Mouse (Mus musculus) erythroblast, embryonic 14.5 days (primary cell): ENCODE data around the gene Lrrc8a. TPM values are rescaled to one million over a fixed set of nuclear protein-coding genes. Genes with fewer than 3 reads are reported as not detected.

Experiments used
- H3K27me3 ChIP-seq: 2 replicates; pipeline ENCODE4 v1.6.1; 2012; ENCODE audit warnings: inconsistent platforms; ENCODE audit not compliant: control insufficient read depth
- H3K36me3 ChIP-seq: 2 replicates; pipeline ENCODE4 v1.6.1; 2012; ENCODE audit warnings: mild to moderate bottlenecking, inconsistent platforms; ENCODE audit not compliant: control insufficient read depth
- H3K4me1 ChIP-seq: 2 replicates; pipeline ENCODE4 v1.6.1; 2012; ENCODE audit warnings: inconsistent platforms; ENCODE audit not compliant: control insufficient read depth
- H3K4me3 ChIP-seq: replicated peaks from 2 replicates; pipeline ENCODE3; 2012; ENCODE audit warnings: moderate library complexity, mild to moderate bottlenecking, inconsistent platforms
- H3K9me3 ChIP-seq: 2 replicates; pipeline ENCODE4 v1.6.1; 2012; ENCODE audit warnings: low read length, inconsistent platforms, mixed read lengths; ENCODE audit not compliant: control insufficient read depth
- GATA1 ChIP-seq: IDR thresholded peaks from 2 replicates; pipeline ENCODE4 v1.6.1; 2012; ENCODE audit warnings: low read length, inconsistent platforms, mixed read lengths
- TAL1 ChIP-seq: IDR thresholded peaks from 3 replicates; pipeline ENCODE4 v1.6.1; 2012; ENCODE audit warnings: low read length, inconsistent platforms, mixed read lengths
- polyA plus RNA-seq: library from polyadenylated mRNA; stranded (reverse); fragments of >175 nt; gene quantifications from 2 replicates; pipeline ENCODE4 v1.2.3, GENCODE M21; 2012

The Lrrc8a gene
- polyA plus RNA-seq, 1 experiment = 0.56 TPM

DNA sequence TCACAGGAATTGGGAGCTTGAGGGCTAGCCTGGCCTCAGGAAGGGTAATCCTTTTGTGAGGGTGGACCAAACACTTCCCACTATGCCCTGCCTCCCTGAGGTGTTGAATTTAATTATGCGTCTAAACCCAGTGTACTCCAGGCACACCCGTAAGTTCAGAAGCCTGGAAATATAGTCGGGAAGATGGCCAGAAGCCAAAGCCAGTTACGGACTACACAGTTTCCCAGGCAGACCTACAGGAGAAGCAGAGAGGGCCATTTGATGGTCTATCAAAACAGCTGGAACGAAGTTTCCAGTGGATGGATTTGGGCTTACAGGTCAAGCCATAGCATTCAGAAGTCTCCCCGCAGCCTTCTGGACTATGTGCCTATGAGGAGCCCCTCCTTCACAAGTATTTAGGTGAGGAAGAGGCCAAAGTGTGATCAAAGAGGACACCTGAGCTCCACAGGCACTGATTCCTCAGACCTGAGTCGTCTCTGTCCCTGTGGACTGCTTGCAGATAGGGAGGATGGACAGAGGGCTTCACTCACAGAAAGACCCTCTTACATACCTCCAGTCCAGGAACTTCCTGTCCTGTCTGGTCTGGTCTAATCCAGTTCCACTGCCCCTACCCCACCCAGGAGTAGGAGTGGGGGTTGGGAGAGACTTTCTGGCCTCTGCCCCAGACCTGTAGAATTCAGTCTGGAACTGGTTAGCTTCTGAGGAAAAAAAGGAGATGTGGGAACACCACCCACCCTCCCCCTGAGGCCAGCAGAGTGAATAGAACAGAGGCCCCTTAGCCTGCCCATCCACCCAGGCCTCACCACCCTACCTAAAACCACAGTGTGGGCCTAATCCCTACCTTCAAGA lies 27.4 kb downstream of the Lrrc8a start:
- Histone ChIP-seq H3K36me3 (peaks cover 58% of the 10 kb centered on the region), H3K4me1 (peaks cover 12% of the 10 kb centered on the region), H3K27me3 (no peaks in the 10 kb centered on the region)

DNA sequence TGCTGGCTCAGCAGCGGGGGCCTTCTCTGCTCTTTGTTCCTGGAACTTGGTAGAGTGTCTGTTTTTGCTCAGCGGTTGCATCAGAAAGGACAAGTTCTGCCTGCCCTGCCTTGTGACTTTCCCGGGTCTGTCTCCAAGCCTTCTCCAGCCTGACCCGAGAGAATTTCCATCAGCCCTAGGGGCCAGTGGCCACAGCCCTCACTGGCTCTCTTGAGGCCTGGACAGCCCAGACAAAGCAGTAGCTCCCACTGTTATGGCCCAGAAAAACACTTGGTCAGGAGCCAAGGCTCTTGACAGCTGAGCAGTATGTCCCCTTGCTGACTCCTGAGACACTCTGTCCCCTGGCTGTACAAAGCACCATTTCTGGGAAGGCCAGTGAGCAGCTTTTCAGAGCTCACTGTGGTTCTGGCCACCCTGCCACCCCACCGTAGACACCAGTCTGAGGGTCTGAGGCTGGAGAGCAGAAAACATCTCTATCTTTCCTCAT lies 28.3 kb downstream of the Lrrc8a start, which contains the start of gene Phyhd1:
Gene Phyhd1 (plus strand): TSS at position 437 of the 487 bp plus-strand sequence.
- H3K9me3 ChIP-seq = no peaks in the 10 kb centered on the region
- peaks cover 48% of the 10 kb centered on the region for H3K36me3 ChIP-seq
- peaks cover 12% of the 10 kb centered on the region for H3K4me1 ChIP-seq
- no peaks in the 10 kb centered on the region for H3K27me3 ChIP-seq
- H3K4me3 ChIP-seq = peak within 1 kb of the TSS; percentile 27
- TF ChIP-seq GATA1 (no peak), TAL1 (no peak)

More for the DNA sequence above, 27.4 kb downstream of the Lrrc8a start:
- TF ChIP-seq TAL1 (no peak), GATA1 (no peak)
- Histone ChIP-seq H3K4me3 (no peak overlapping the region), H3K9me3 (no peaks in the 10 kb centered on the region)

DNA sequence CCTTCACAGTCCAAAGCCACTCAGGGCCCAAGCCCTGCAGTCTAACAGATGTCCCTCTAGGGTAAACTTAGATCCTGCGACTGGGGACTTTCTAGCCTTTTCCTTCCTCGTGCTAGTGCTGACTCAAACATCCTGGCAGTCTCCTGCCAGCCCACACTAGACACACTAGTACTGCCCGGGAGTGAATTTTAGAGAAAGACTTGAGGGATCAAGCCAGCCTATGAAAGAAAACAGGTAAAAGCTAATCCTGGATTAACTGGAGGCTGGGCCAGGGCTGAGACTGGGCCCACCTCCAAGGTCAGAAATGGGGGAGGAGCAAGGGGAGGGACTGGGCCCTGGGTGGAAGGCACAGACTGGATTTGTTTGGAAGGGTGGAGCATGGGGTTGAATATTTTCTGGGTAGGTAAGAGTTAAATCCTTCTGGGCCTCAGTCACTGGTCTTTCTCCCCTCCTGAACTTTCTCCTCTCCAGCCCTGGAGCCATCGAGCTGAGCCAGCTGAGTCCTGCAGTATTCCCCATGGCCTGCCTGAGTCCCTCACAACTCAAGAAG lies 29.0 kb downstream of the Lrrc8a start:
- Histone ChIP-seq H3K4me1 (peaks cover 12% of the 10 kb centered on the region), H3K4me3 (peak overlapping the region; percentile 27), H3K36me3 (peaks cover 42% of the 10 kb centered on the region), H3K9me3 (no peaks in the 10 kb centered on the region), H3K27me3 (no peaks in the 10 kb centered on the region)
- TF ChIP-seq TAL1 (no peak), GATA1 (no peak)

DNA sequence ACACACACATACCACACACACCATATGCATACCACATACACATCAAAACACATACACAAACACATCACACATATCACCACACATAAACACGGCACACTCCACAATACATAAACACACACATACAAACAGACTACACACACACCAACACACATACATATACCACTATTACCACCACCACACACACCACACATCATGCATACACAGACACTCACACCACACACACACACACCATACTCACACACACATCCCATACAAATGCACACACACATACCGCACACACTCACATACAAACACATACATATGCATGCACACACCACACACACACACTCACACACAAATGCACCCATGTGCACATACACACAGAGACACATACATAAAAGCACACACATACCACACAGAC lies 30.0 kb downstream of the Lrrc8a start:
- Histone ChIP-seq H3K36me3 (peaks cover 32% of the 10 kb centered on the region), H3K4me1 (peaks cover 12% of the 10 kb centered on the region), H3K27me3 (no peaks in the 10 kb centered on the region), H3K4me3 (no peak overlapping the region), H3K9me3 (no peaks in the 10 kb centered on the region)
- TF ChIP-seq TAL1 (no peak), GATA1 (no peak)

DNA sequence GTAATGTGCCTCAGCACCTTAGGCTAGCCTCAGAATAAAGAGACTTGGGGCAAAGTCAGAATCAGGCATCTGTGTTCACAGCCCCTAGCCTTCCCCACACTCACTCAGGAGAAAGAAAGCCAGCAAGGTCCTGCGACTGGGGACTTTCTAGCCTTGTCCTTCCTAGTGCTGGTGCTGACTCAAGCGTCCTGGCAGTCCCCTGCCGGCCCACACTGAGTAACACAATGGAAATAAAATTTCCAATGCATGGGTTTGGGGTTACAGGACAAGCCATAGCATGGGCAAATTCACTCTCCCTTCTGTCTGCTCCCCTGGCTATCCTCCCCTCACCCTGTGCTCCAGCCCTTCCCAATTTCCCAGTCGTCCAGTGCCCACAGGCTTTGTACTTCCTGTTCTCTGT lies 30.9 kb downstream of the Lrrc8a start:
- TF ChIP-seq TAL1 = no peak
- TF ChIP-seq GATA1 = no peak
- Histone ChIP-seq H3K27me3 (no peaks in the 10 kb centered on the region), H3K36me3 (peaks cover 24% of the 10 kb centered on the region), H3K4me1 (peaks cover 12% of the 10 kb centered on the region), H3K4me3 (no peak overlapping the region), H3K9me3 (no peaks in the 10 kb centered on the region)

DNA sequence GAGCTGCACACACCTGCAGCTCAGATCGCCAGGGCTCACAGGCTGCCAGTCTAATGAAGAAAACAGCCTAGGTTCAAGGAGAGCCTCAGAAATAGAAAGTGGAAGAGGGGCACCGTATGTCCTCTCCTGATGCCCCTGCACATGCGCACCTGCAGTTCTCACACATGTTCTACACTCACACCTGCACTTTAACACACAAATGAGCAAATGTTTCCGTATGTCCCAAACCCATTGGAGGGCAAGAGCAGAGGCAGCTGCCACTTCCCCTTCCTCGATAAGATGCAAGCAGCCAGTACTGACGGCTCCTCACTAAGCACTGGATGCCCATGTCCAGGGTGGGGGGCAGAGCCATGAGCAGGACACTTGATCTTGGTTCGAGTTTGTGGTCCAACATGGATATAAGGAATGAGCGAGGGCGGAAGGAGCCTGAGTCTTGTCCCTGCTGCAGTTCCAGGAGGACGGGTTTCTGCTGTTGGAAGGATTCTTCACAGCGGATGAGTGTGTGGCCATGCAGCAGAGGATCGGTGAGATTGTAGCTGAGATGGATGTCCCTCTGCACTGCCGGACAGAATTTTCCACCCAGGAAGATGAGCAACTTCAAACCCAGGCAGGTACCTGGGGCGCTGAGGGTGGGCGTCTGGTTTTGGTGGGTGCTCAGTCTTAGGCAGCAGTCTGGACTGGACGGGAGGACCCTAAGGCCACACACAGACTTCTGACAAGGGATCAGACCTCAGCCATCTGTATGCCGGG lies 31.9 kb downstream of the Lrrc8a start:
- peaks cover 12% of the 10 kb centered on the region for H3K4me1 ChIP-seq
- H3K4me3 ChIP-seq = no peak overlapping the region
- H3K9me3 ChIP-seq = no peaks in the 10 kb centered on the region
- TF ChIP-seq GATA1 (no peak), TAL1 (no peak)
- H3K27me3 ChIP-seq = no peaks in the 10 kb centered on the region
- H3K36me3 ChIP-seq = peaks cover 13% of the 10 kb centered on the region

DNA sequence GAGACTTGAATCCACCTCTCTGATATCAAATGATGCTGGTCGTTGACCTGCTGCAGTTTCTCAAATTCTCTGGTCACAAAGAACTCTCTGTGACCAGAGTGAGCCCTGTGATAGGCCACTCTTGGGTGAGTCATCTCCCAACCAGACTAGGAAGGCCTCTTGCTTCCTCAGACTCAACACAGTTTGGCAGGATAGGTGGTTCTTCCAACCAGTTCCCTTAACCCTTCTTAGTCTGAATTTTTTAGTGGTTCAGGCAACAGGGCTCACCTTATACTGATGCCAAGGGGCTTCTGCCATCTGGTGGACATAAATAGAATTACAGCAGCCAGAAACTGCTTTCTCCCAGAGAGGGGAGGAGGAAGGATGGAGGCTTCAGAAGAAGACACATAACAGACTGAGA lies 32.6 kb downstream of the Lrrc8a start:
- Histone ChIP-seq H3K36me3 (peaks cover 6% of the 10 kb centered on the region), H3K4me3 (no peak overlapping the region), H3K27me3 (no peaks in the 10 kb centered on the region), H3K9me3 (no peaks in the 10 kb centered on the region), H3K4me1 (peaks cover 12% of the 10 kb centered on the region)
- no peak for TF ChIP-seq TAL1
- no peak for TF ChIP-seq GATA1

DNA sequence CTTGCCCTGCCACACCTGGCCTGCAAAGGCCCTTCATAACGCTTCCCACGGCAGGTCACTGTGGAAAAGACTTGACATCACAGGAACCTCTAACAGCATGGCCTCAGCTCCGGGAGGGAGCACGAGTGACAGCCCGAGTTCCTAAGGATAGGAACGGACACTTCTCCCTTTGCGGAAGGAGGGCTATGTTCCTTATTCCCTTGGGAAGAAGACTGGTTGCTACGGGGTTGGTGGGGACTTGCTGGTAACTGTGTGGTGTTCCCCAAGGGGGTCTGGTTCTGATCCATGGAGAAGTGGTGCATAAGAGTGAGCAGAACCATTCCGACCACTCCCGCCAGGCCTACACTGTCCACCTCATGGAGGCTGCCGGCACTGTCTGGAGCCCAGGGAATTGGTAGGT lies 43.2 kb downstream of the Lrrc8a start, which contains the start of gene Gm28038:
Gene Gm28038 (plus strand): TSS at position 301 of the 400 bp plus-strand sequence.
- Histone ChIP-seq H3K9me3 (no peaks in the 10 kb centered on the region), H3K4me1 (peaks cover 18% of the 10 kb centered on the region), H3K4me3 (no peak within 1 kb of the TSS), H3K27me3 (no peaks in the 10 kb centered on the region), H3K36me3 (peaks cover 17% of the 10 kb centered on the region)
- no peak for TF ChIP-seq GATA1
- no peak for TF ChIP-seq TAL1

DNA sequence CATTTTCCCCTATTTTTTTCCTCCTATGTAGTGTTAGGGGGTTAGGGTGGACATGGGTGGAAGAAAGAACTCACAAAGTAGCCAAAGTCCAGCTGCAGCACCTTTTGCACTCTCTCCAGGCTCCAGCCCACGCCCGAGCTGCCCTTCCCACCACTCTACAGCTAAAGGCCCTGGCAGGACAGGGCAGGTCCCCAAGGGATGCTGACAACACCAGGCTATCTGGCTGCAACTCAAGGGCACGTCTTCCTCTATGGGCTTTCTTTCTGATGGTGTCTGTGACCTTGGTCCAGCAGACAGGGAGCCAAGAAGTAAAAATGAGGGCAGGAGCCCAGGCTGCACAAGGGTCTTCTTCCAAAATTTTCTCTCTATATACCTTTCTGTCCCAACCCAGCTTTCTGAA lies 44.1 kb downstream of the Lrrc8a start:
- Histone ChIP-seq H3K9me3 (no peaks in the 10 kb centered on the region), H3K27me3 (no peaks in the 10 kb centered on the region), H3K36me3 (peaks cover 17% of the 10 kb centered on the region), H3K4me1 (peaks cover 23% of the 10 kb centered on the region), H3K4me3 (no peak overlapping the region)
- no peak for TF ChIP-seq GATA1
- no peak for TF ChIP-seq TAL1
